Mouse (Mus musculus) liver, embryonic 11.5 days (tissue): ENCODE results near the gene Elmod3. TPM values are rescaled to one million over a fixed set of nuclear protein-coding genes. Genes with fewer than 3 reads are reported as not detected.

Experiments used
- ATAC-seq: fragments of 200-750 bp; cut with Nextera tagmentation; replicated peaks from 2 replicates; pipeline ENCODE4 v1.8.0; 2017; ENCODE audit warnings: moderate number of reproducible peaks, mild to moderate bottlenecking, moderate TSS enrichment, moderate library complexity; ENCODE audit not compliant: low FRiP score
- DNase-seq: peaks from one replicate; pipeline ENCODE4 v3.0.0-alpha.2; 2017; ENCODE audit warnings: low spot score
- H3K27ac ChIP-seq: fragments of 300-500 bp; sonication (generic); 2 replicates; pipeline ENCODE4 v1.5.1; 2014; ENCODE audit warnings: mild to moderate bottlenecking, low read depth, low read length, control low read depth
- H3K27me3 ChIP-seq: fragments of 300-500 bp; sonication (generic); replicated peaks from 2 replicates; pipeline ENCODE4 v1.6.1; 2014; ENCODE audit warnings: low read length, mixed read lengths; ENCODE audit not compliant: control insufficient read depth, insufficient read depth
- H3K36me3 ChIP-seq: fragments of 300-500 bp; sonication (generic); 2 replicates; pipeline ENCODE4 v1.6.1; 2014; ENCODE audit warnings: mild to moderate bottlenecking, low read length, moderate library complexity, mixed read lengths; ENCODE audit not compliant: control insufficient read depth, insufficient read depth
- H3K4me1 ChIP-seq: fragments of 300-500 bp; sonication (generic); replicated peaks from 2 replicates; pipeline ENCODE4 v1.6.1; 2014; ENCODE audit warnings: low read length, mixed read lengths; ENCODE audit not compliant: control insufficient read depth, insufficient read depth
- H3K4me2 ChIP-seq: fragments of 300-500 bp; sonication (generic); 2 replicates; pipeline ENCODE4 v1.6.1; 2014; ENCODE audit warnings: mild to moderate bottlenecking, control low read depth, moderate library complexity
- H3K4me3 ChIP-seq: fragments of 300-500 bp; sonication (generic); 2 replicates; pipeline ENCODE4 v1.5.1; 2014; ENCODE audit warnings: low read depth, low read length, control low read depth
- H3K9ac ChIP-seq: fragments of 300-500 bp; sonication (generic); 2 replicates; pipeline ENCODE4 v1.6.1; 2014; ENCODE audit warnings: low read depth, low read length, control low read depth
- H3K9me3 ChIP-seq: fragments of 300-500 bp; sonication (generic); 2 replicates; pipeline ENCODE4 v1.6.1; 2016; ENCODE audit warnings: low read length, inconsistent platforms, mixed read lengths; ENCODE audit not compliant: control insufficient read depth
- WGBS: fragments of 180-500 bp; shearing (Covaris S2); extraction: QIAGEN DNeasy Blood & Tissue Kit; methylation state at CpG from one replicate; pipeline ENCODE4 v1.1.7; 2014; 5-methylcytosine and 5-hydroxymethylcytosine counted together
- polyA plus RNA-seq: library from polyadenylated mRNA; unstranded; fragments of >200 nt; fragmentation: Nextera tagmentation; extraction: Ambion mirVana; gene quantifications from 2 replicates; pipeline ENCODE4 v1.2.1, GENCODE M21; 2014

The Elmod3 gene
- polyA plus RNA-seq, 1 experiment from 2014 or later, result 12.3 TPM

DNA sequence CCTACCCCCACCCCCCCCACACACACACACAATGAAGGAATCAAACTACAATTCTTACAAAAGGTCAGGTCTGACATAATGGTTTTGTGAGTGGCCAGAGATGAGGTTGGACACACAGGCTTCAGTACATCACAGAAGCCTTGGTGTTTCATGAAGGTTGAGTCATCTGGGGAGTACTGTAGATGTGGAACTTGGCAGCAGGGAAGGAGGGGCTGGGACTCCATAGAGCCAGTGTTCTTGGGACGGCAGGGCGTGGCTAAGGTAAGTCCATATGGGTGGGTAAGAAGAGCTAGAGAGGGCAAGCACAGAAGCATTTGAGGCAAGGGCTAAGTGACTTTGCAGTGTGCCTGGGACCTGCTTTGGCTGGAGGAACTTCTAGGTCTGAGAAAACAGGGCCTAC is 5.9 kb upstream of the Elmod3 start:
- peaks cover 3% of the 10 kb centered on the region; the same call in 1 of the 2 replicates for H3K4me1 ChIP-seq
- ATAC-seq (no peak), DNase-seq (no peak)
- WGBS, result 80% methylated on average over 2 of the region's 2 CpGs
- peaks cover 3% of the 10 kb centered on the region; the same call in 1 of the 2 replicates for H3K36me3 ChIP-seq
- H3K9ac ChIP-seq, result no peak overlapping the region
- H3K4me2 ChIP-seq, result no peak overlapping the region
- no peak overlapping the region for H3K4me3 ChIP-seq
- H3K9me3 ChIP-seq, result no peaks in the 10 kb centered on the region
- no peak overlapping the region for H3K27ac ChIP-seq
- H3K27me3 ChIP-seq, result no peaks in the 10 kb centered on the region

GRCm38 (mm10) chr6:72601732-72602131 is 3.5 kb upstream of the Elmod3 start:
- H3K4me2 ChIP-seq, result no peak overlapping the region
- no peak for ATAC-seq
- DNase-seq, result peak; percentile 60
- 0 out of 2 replicates have a peak, but pooled peaks cover 3% of the 10 kb centered on the region for H3K36me3 ChIP-seq
- no peaks in the 10 kb centered on the region for H3K9me3 ChIP-seq
- no peak overlapping the region for H3K27ac ChIP-seq
- H3K4me3 ChIP-seq, result no peak overlapping the region
- peaks cover 10% of the 10 kb centered on the region; the same call in 1 of the 2 replicates for H3K4me1 ChIP-seq
- H3K9ac ChIP-seq, result no peak overlapping the region
- 31% methylated on average over 1 of the region's 1 CpGs for WGBS
- no peaks in the 10 kb centered on the region for H3K27me3 ChIP-seq

GRCm38 (mm10) chr6:72600771-72601170 is 2.6 kb upstream of the Elmod3 start:
- Histone ChIP-seq H3K9ac (no peak overlapping the region), H3K27me3 (no peaks in the 10 kb centered on the region), H3K4me3 (no peak overlapping the region), H3K4me2 (no peak overlapping the region), H3K36me3 (no peaks in the 10 kb centered on the region), H3K27ac (no peak overlapping the region), H3K9me3 (no peaks in the 10 kb centered on the region), H3K4me1 (peaks cover 10% of the 10 kb centered on the region; the same call in 1 of the 2 replicates)
- DNase-seq (no peak), ATAC-seq (no peak)
- 86% methylated on average over 12 of the region's 12 CpGs for WGBS

- ATAC-seq (no peak), DNase-seq (no peak)
- Histone ChIP-seq H3K4me3 (no peak overlapping the region), H3K27ac (no peak overlapping the region), H3K4me2 (no peak overlapping the region), H3K9ac (no peak overlapping the region), H3K4me1 (peaks cover 10% of the 10 kb centered on the region; the same call in 1 of the 2 replicates), H3K9me3 (no peaks in the 10 kb centered on the region), H3K27me3 (no peaks in the 10 kb centered on the region), H3K36me3 (no peaks in the 10 kb centered on the region)
- 78% methylated on average over 6 of the region's 6 CpGs for WGBS
Measured at GRCm38 (mm10) chr6:72600216-72600615, 2.0 kb upstream of the Elmod3 start.

- Histone ChIP-seq H3K4me1 (peaks cover 10% of the 10 kb centered on the region; the same call in 1 of the 2 replicates), H3K9me3 (no peaks in the 10 kb centered on the region), H3K27ac (peak overlapping the region; percentile 66), H3K27me3 (no peaks in the 10 kb centered on the region), H3K4me3 (peak overlapping the region; percentile 72), H3K36me3 (no peaks in the 10 kb centered on the region), H3K4me2 (peak overlapping the region; percentile 87), H3K9ac (peak overlapping the region; percentile 81)
- no peak; the same call in none of the 2 replicates for ATAC-seq
- 35% methylated on average over 12 of the region's 12 CpGs for whole genome bisulfite sequencing
- DNase-seq, result no peak
Measured at GRCm38 (mm10) chr6:72598791-72599557, 761 bp upstream of the Elmod3 start.

- no peak for ATAC-seq
- no peak for DNase-seq
- Histone ChIP-seq H3K27me3 (no peaks in the 10 kb centered on the region), H3K27ac (no peak overlapping the region), H3K36me3 (no peaks in the 10 kb centered on the region), H3K4me2 (peak overlapping the region; percentile 87), H3K4me3 (peak overlapping the region; percentile 72), H3K9ac (peak overlapping the region; percentile 81), H3K4me1 (peaks cover 10% of the 10 kb centered on the region; the same call in 1 of the 2 replicates), H3K9me3 (no peaks in the 10 kb centered on the region)
- 60% methylated on average over 13 of the region's 13 CpGs for WGBS
Measured at GRCm38 (mm10) chr6:72597083-72597874, 934 bp downstream of the Elmod3 start.

GRCm38 (mm10) chr6:72593914-72594313 is 4.3 kb downstream of the Elmod3 start:
- Histone ChIP-seq H3K4me1 (peaks cover 6% of the 10 kb centered on the region; the same call in 1 of the 2 replicates), H3K4me3 (no peak overlapping the region), H3K9ac (no peak overlapping the region), H3K36me3 (no peaks in the 10 kb centered on the region), H3K4me2 (no peak overlapping the region), H3K27me3 (no peaks in the 10 kb centered on the region), H3K27ac (no peak overlapping the region), H3K9me3 (no peaks in the 10 kb centered on the region)
- ATAC-seq (no peak), DNase-seq (no peak)
- WGBS, result 68% methylated on average over 5 of the region's 5 CpGs

- 73% methylated on average over 6 of the region's 6 CpGs for WGBS
- H3K9me3 ChIP-seq, result no peaks in the 10 kb centered on the region
Measured at GRCm38 (mm10) chr6:72593011-72593803, 5.0 kb downstream of the Elmod3 start.

More at GRCm38 (mm10) chr6:72593011-72593803, 5.0 kb downstream of the Elmod3 start:
- Histone ChIP-seq H3K27me3 (no peaks in the 10 kb centered on the region), H3K36me3 (no peaks in the 10 kb centered on the region), H3K27ac (no peak overlapping the region), H3K4me2 (no peak overlapping the region), H3K4me3 (no peak overlapping the region), H3K9ac (no peak overlapping the region), H3K4me1 (peaks cover 4% of the 10 kb centered on the region; the same call in 1 of the 2 replicates)
- DNase-seq (no peak), ATAC-seq (no peak)
